Mouse (Mus musculus): Measurements from ENCODE around the gene Gm9040. TPM values are rescaled to one million over a fixed set of nuclear protein-coding genes. Genes with fewer than 3 reads are reported as not detected.
A peak's percentile ranks its signal among the peaks of the same experiment; 100 is the strongest.
"Not testable (repeated sequence)": the region's sequence is repeated elsewhere in the genome, so short reads cannot be mapped to it uniquely, and the experiment has no call there.

Gm9040 gene
- not detected in 2 replicates for polyA plus RNA-seq (2012; rRNA removed)

GRCm38 (mm10) chr10:118326869-118327268 is at the start of gene Gm9040:
TSS of gene Gm9040 (minus strand) at chr10:118326969.
- DNase-seq (ENCODE audit: extremely low spot score in 1 of 2, low spot score in 1 of 2), result not testable (repeated sequence)

- DNase-seq (ENCODE audit: extremely low spot score in 1 of 2, low spot score in 1 of 2), result peak; percentile 74 to 92
Observed at GRCm38 (mm10) chr10:118370443-118370842, 43.7 kb upstream of the Gm9040 start.

- DNase-seq (ENCODE audit: extremely low spot score in 1 of 2, low spot score in 1 of 2), result no peak
Observed at GRCm38 (mm10) chr10:118369518-118369917, 42.7 kb upstream of the Gm9040 start.

- DNase-seq (ENCODE audit: extremely low spot score in 1 of 2, low spot score in 1 of 2), result not testable (repeated sequence)
Observed at GRCm38 (mm10) chr10:118354005-118354404, 27.2 kb upstream of the Gm9040 start, which contains the start of gene Gm9049. TSS of gene Gm9049 (minus strand) at chr10:118354105.

- DNase-seq (ENCODE audit: extremely low spot score in 1 of 2, low spot score in 1 of 2), result not testable (repeated sequence)
Observed at GRCm38 (mm10) chr10:118348579-118348978, 21.8 kb upstream of the Gm9040 start, which contains the start of gene Gm9048. TSS of gene Gm9048 (minus strand) at chr10:118348679.

- DNase-seq (ENCODE audit: extremely low spot score in 1 of 2, low spot score in 1 of 2), result not testable (repeated sequence)
Observed at GRCm38 (mm10) chr10:118343155-118343554, 16.4 kb upstream of the Gm9040 start, which contains the start of gene Gm9046. TSS of gene Gm9046 (minus strand) at chr10:118343255.

GRCm38 (mm10) chr10:118337731-118338130 is 11.0 kb upstream of the Gm9040 start, which contains the start of gene Gm9045:
TSS of gene Gm9045 (minus strand) at chr10:118337831.
- not testable (repeated sequence) for DNase-seq (ENCODE audit: extremely low spot score in 1 of 2, low spot score in 1 of 2)

- DNase-seq (ENCODE audit: extremely low spot score in 1 of 2, low spot score in 1 of 2), result not testable (repeated sequence)
Observed at GRCm38 (mm10) chr10:118332308-118332707, 5.5 kb upstream of the Gm9040 start, which contains the start of gene Gm9044. TSS of gene Gm9044 (minus strand) at chr10:118332408.

- no peak for DNase-seq (ENCODE audit: extremely low spot score in 1 of 2, low spot score in 1 of 2)
Observed at GRCm38 (mm10) chr10:118319024-118319423, 7.7 kb downstream of the Gm9040 start.

GRCm38 (mm10) chr10:118302133-118302532 is 24.6 kb downstream of the Gm9040 start:
- DNase-seq (ENCODE audit: extremely low spot score in 1 of 2, low spot score in 1 of 2), result not testable (repeated sequence)

- DNase-seq (ENCODE audit: extremely low spot score in 1 of 2, low spot score in 1 of 2), result no peak
Observed at GRCm38 (mm10) chr10:118294938-118295337, 31.8 kb downstream of the Gm9040 start, which contains the start of gene Iltifb. TSS of gene Iltifb (minus strand) at chr10:118295038.

- not testable (repeated sequence) for DNase-seq (ENCODE audit: extremely low spot score in 1 of 2, low spot score in 1 of 2)
Observed at GRCm38 (mm10) chr10:118283016-118283415, 43.8 kb downstream of the Gm9040 start.

GRCm38 (mm10) chr10:118282565-118282964 is 44.2 kb downstream of the Gm9040 start:
- DNase-seq (ENCODE audit: extremely low spot score in 1 of 2, low spot score in 1 of 2), result not testable (repeated sequence)

GRCm38 (mm10) chr10:118278069-118278468 is 48.7 kb downstream of the Gm9040 start:
- DNase-seq (ENCODE audit: extremely low spot score in 1 of 2, low spot score in 1 of 2), result not testable (repeated sequence)

Other genes starting within 250 kb of the Gm9040 start
- 18.3 and 20.6 TPM in 2 replicates for gene Mdm1, start 185.2 kb downstream of the Gm9040 start, polyA plus RNA-seq (2012; rRNA removed)
- gene Il22, start 122.0 kb downstream of the Gm9040 start, polyA plus RNA-seq (2012; rRNA removed), result 0.08 TPM in 1 of 2 replicates, not detected in the other
- gene Gm32717, start 86.2 kb downstream of the Gm9040 start, polyA plus RNA-seq (2012; rRNA removed), result 0.04 TPM in 1 of 2 replicates, not detected in the other
- gene Gm32802, start 68.3 kb downstream of the Gm9040 start, polyA plus RNA-seq (2012; rRNA removed), result 0.04 TPM in 1 of 2 replicates, not detected in the other
- gene Iltifb, start 31.9 kb downstream of the Gm9040 start, polyA plus RNA-seq (2012; rRNA removed), result 0.17 TPM in 1 of 2 replicates, not detected in the other
- not detected in 2 replicates for gene Gm9044, start 5.4 kb upstream of the Gm9040 start, polyA plus RNA-seq (2012; rRNA removed)
- gene Gm9045, start 10.9 kb upstream of the Gm9040 start, polyA plus RNA-seq (2012; rRNA removed), result 0.08 TPM in 1 of 2 replicates, not detected in the other
- not detected in 2 replicates for gene Gm9046, start 16.3 kb upstream of the Gm9040 start, polyA plus RNA-seq (2012; rRNA removed)
- 0.06 TPM in 1 of 2 replicates, not detected in the other for gene Gm9048, start 21.7 kb upstream of the Gm9040 start, polyA plus RNA-seq (2012; rRNA removed)
- gene Gm9049, start 27.1 kb upstream of the Gm9040 start, polyA plus RNA-seq (2012; rRNA removed), result 0.08 TPM in 1 of 2 replicates, not detected in the other
- gene Ifng, start 114.1 kb upstream of the Gm9040 start, polyA plus RNA-seq (2012; rRNA removed), result 0.10 TPM in 1 of 2 replicates, not detected in the other

All from frontal cortex, adult 2 months (tissue).